Mouse (Mus musculus): Measurements from ENCODE around the gene Gm45799. TPM values are rescaled to one million over a fixed set of nuclear protein-coding genes. Genes with fewer than 3 reads are reported as not detected.

Gm45799 gene
- 81.1 and 86.5 TPM in 2 replicates for polyA plus RNA-seq (2012; rRNA removed)

GRCm38 (mm10) chr7:105640233-105640893, at the start of gene Gm45799, which contains the start of gene Arfip2:
TSS of gene Gm45799 (plus strand) at chr7:105640552.
TSS of gene Arfip2 (minus strand) at chr7:105640416.

GRCm38 (mm10) chr7:105633127-105633800, 7.1 kb upstream of the Gm45799 start, which contains the start of gene Trim3:
TSS of gene Trim3 (minus strand) at chr7:105633571.

GRCm38 (mm10) chr7:105639756-105640155, 596 bp upstream of the Gm45799 start, which contains the start of gene Timm10b:
TSS of gene Timm10b (plus strand) at chr7:105640056.

GRCm38 (mm10) chr7:105650639-105651435, 10.5 kb downstream of the Gm45799 start, which contains the start of gene Dnhd1:
TSS of gene Dnhd1 (plus strand) at chr7:105650827.

Other genes with a start within 250 kb of the Gm45799 start
- gene Fam160a2, start 240.5 kb upstream of the Gm45799 start, polyA plus RNA-seq (2012; rRNA removed) = 29.4 and 38.9 TPM in 2 replicates
- 0.20 and 0.24 TPM in 2 replicates for gene Cnga4, start 236.0 kb upstream of the Gm45799 start, polyA plus RNA-seq (2012; rRNA removed)
- gene Cckbr, start 214.8 kb upstream of the Gm45799 start, polyA plus RNA-seq (2012; rRNA removed) = 0.14 and 0.17 TPM in 2 replicates
- 17.6 and 19.0 TPM in 2 replicates for gene Cavin3, start 158.3 kb upstream of the Gm45799 start, polyA plus RNA-seq (2012; rRNA removed)
- 18.5 and 25.3 TPM in 2 replicates for gene Smpd1, start 86.2 kb upstream of the Gm45799 start, polyA plus RNA-seq (2012; rRNA removed)
- gene Apbb1, start 58.9 kb upstream of the Gm45799 start, polyA plus RNA-seq (2012; rRNA removed) = 92.2 and 93.1 TPM in 2 replicates
- 2.8 and 3.9 TPM in 2 replicates for gene Hpx, start 40.4 kb upstream of the Gm45799 start, polyA plus RNA-seq (2012; rRNA removed)
- 61.9 and 66.8 TPM in 2 replicates for gene Trim3, start 7.0 kb upstream of the Gm45799 start, polyA plus RNA-seq (2012; rRNA removed)
- 63.5 and 89.5 TPM in 2 replicates for gene Timm10b, start 496 bp upstream of the Gm45799 start, polyA plus RNA-seq (2012; rRNA removed)
- gene Arfip2, start 136 bp upstream of the Gm45799 start, polyA plus RNA-seq (2012; rRNA removed) = 96.2 and 104 TPM in 2 replicates
- gene Dnhd1, start 10.3 kb downstream of the Gm45799 start, polyA plus RNA-seq (2012; rRNA removed) = 1.7 and 4.1 TPM in 2 replicates
- 151 and 190 TPM in 2 replicates for gene Ilk, start 96.0 kb downstream of the Gm45799 start, polyA plus RNA-seq (2012; rRNA removed)
- 23.4 and 36.6 TPM in 2 replicates for gene Rrp8, start 96.8 kb downstream of the Gm45799 start, polyA plus RNA-seq (2012; rRNA removed)
- gene Taf10, start 103.8 kb downstream of the Gm45799 start, polyA plus RNA-seq (2012; rRNA removed) = 264 and 287 TPM in 2 replicates
- gene Tpp1, start 111.7 kb downstream of the Gm45799 start, polyA plus RNA-seq (2012; rRNA removed) = 43.7 and 47.7 TPM in 2 replicates
- 28.6 and 40.1 TPM in 2 replicates for gene Dchs1, start 147.1 kb downstream of the Gm45799 start, polyA plus RNA-seq (2012; rRNA removed)
- 221 and 236 TPM in 2 replicates for gene Mrpl17, start 170.5 kb downstream of the Gm45799 start, polyA plus RNA-seq (2012; rRNA removed)